Mouse (Mus musculus) macrophage (primary cell): ENCODE data around the gene Dpm3. TPM values are rescaled to one million over a fixed set of nuclear protein-coding genes. Genes with fewer than 3 reads are reported as not detected.
"Not testable (repeated sequence)": the region's sequence is repeated elsewhere in the genome, so short reads cannot be mapped to it uniquely, and the experiment has no call there.

Experiments
- H3K27ac ChIP-seq: fragments of 350-480 bp; formaldehyde crosslinking; 2 replicates; pipeline ENCODE4 v1.9.0; 2021
- H3K36me3 ChIP-seq: fragments of 350-480 bp; formaldehyde crosslinking; 2 replicates; pipeline ENCODE4 v1.9.0; 2021; ENCODE audit errors: inconsistent target
- H3K4me3 ChIP-seq: fragments of 350-480 bp; formaldehyde crosslinking; 2 replicates; pipeline ENCODE4 v1.9.0; 2021; ENCODE audit errors: inconsistent target
- H3K79me2 ChIP-seq: fragments of 350-480 bp; formaldehyde crosslinking; 2 replicates; pipeline ENCODE4 v1.9.0; 2021; ENCODE audit errors: inconsistent target
- WGBS: methylation state at CpG from one replicate; pipeline ENCODE4 v1.1.7; 2026; ENCODE audit warnings: inconsistent platforms; ENCODE audit not compliant: missing documents; 5-methylcytosine and 5-hydroxymethylcytosine counted together
- polyA plus RNA-seq: library from polyadenylated mRNA; stranded (reverse); fragments of 250-400 nt; gene quantifications from 3 replicates; pipeline ENCODE4 v1.2.4, GENCODE M21; 2018; ENCODE audit warnings: inconsistent platforms
- total RNA-seq, 78 experiments: library from RNA; depleted of rRNA; stranded (reverse); fragments of 250-400 nt; gene quantifications; 1 replicate in 9 of 78; 2 replicates in 24 of 78; 3 replicates in 43 of 78; 4 replicates in 2 of 78; pipeline ENCODE4 v1.2.4; 2018; ENCODE audit warnings: inconsistent platforms in 56 of 78

Gene Dpm3
- 10 to 100 TPM in 1 of 26 experiments, 1 to 10 TPM in 13, not detected in 12; 3.0 to 14.0 (median 6.7) TPM for total RNA-seq (2018; cell fraction: chromatin; rRNA removed)
- total RNA-seq (2018; cell fraction: cytosol; rRNA removed): 10 to 100 TPM; 40.0 to 92.5 (median 59.1) TPM
- total RNA-seq (2018; cell fraction: nucleus; rRNA removed): 10 to 100 TPM in 21 of 26 experiments, 1 to 10 TPM in 5; 5.0 to 33.7 (median 15.3) TPM
- 23.7 to 90.4 TPM (median 70.3 TPM) in 3 replicates for polyA plus RNA-seq

GRCm38 (mm10) chr3:89259076-89259475 is at the start of gene Dpm3:
Gene Dpm3, plus strand, starts transcription at chr3:89259358.
- 79% methylated on average over 7 of the region's 7 CpGs for WGBS
- no peaks in the 10 kb centered on the region for H3K79me2 ChIP-seq
- no peaks in the 10 kb centered on the region for H3K36me3 ChIP-seq
- no peak within 1 kb of the TSS for H3K27ac ChIP-seq
- no peak within 1 kb of the TSS for H3K4me3 ChIP-seq

DNA sequence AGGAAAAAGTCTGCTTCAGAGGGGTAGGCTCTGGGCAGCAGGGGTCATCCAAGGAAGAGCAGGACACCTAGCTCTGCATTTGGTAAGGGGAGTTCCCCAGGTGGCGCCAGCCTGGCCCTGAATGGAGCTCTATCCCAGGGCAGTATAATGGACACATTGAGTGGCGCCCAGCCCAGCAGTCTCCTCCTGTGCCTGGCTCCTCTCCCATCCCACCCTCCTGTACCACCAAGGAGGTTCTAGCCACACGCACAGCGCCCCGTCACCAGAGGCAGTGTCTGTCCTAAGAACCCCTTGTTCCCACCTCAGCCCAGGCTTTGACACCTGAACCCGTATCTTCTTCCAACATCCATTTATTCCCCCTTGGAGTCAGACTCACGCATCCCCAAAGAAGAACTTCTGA is 49.4 kb upstream of the Dpm3 start:
- Histone ChIP-seq H3K4me3 (no peak overlapping the region), H3K27ac (no peak overlapping the region), H3K36me3 (peaks cover 50% of the 10 kb centered on the region), H3K79me2 (peaks cover 32% of the 10 kb centered on the region)
- 93% methylated on average over 7 of the region's 7 CpGs for WGBS

DNA sequence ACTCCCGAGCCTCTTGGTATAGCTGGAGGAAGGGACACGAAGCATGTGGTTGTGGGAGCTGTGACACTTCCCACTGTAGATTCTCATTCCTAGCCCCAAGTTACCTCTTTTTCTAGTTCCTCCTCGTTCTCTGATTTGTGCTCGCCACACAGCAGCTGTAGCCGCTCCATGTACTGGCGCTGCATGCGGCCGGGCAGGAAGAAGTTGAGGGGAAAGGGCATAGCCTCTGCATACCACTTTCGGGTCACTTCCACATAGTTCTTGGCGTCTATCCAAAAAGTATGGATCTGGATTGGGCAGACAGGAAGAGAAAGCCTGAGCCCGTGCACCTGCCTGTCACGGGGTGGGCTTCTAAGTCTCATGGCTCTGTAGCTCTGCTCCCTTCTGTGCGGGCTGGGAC is 49.0 kb upstream of the Dpm3 start:
- WGBS: 54% methylated on average over 13 of the region's 13 CpGs
- H3K27ac ChIP-seq: no peak overlapping the region
- H3K79me2 ChIP-seq: peaks cover 27% of the 10 kb centered on the region
- H3K36me3 ChIP-seq: peaks cover 46% of the 10 kb centered on the region
- H3K4me3 ChIP-seq: no peak overlapping the region

DNA sequence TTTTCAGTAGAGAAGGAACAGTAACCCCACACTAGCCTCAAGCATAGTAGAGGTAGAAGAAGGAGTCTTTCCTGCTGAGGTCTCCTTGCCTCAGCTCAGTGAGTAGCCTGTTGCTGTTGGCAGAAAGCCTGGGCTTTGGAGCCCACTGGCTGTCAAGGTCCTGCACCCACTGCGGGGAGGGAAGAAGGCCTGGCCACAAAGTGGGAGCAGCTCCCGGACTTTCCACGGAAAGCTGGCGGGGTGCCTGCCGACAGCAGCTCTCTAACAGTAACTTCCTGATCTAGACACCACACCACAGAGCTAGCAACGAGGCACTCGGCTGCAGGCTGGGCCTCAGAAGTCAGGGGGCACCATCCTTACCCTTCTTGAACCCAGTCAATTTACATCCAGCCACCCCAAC is 48.4 kb upstream of the Dpm3 start:
- Histone ChIP-seq H3K36me3 (peaks cover 40% of the 10 kb centered on the region), H3K27ac (no peak overlapping the region), H3K4me3 (no peak overlapping the region), H3K79me2 (peaks cover 22% of the 10 kb centered on the region)
- 73% methylated on average over 7 of the region's 7 CpGs for WGBS

GRCm38 (mm10) chr3:89213803-89214530 is 45.2 kb upstream of the Dpm3 start:
- Histone ChIP-seq H3K4me3 (peak overlapping the region; percentile 98), H3K36me3 (peaks cover 8% of the 10 kb centered on the region; the same call in 1 of the 2 replicates), H3K79me2 (peaks cover 16% of the 10 kb centered on the region), H3K27ac (peak overlapping the region; percentile 54)
- WGBS: under 1% methylated on average over 54 of the region's 69 CpGs

GRCm38 (mm10) chr3:89214681-89215411 is 44.3 kb upstream of the Dpm3 start, which contains the start of gene Thbs3:
Gene Thbs3, plus strand, starts transcription at chr3:89215180.
- peak within 1 kb of the TSS; percentile 14 for H3K4me3 ChIP-seq
- H3K79me2 ChIP-seq: peaks cover 16% of the 10 kb centered on the region
- H3K27ac ChIP-seq: no peak within 1 kb of the TSS
- 9% methylated on average over 16 of the region's 19 CpGs for WGBS
- no peaks in the 10 kb centered on the region; the same call in 1 of the 2 replicates for H3K36me3 ChIP-seq

GRCm38 (mm10) chr3:89215853-89216252 is 43.3 kb upstream of the Dpm3 start:
- H3K27ac ChIP-seq: no peak overlapping the region
- H3K79me2 ChIP-seq: peaks cover 16% of the 10 kb centered on the region
- no peaks in the 10 kb centered on the region for H3K36me3 ChIP-seq
- no peak overlapping the region for H3K4me3 ChIP-seq
- 3% methylated on average over 6 of the region's 6 CpGs for WGBS

DNA sequence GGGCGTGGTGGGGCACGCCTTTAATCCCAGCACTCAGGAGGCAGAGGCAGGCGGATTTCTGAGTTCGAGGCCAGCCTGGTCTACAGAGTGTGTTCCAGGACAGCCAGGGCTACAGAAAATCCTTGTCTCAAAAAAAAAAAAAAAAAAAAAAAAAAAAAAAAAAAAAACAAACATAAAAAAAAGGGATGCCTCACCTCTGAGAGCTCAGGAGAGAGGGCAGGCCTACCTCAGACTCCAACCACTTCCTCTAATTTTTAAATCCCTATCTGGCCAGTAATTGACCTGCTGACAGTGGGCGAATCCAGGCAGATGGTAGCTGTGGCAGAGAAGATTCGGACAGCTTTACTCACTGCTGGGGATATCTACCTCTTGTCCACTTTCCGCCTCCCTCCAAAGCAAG is 42.8 kb upstream of the Dpm3 start:
- peaks cover 16% of the 10 kb centered on the region for H3K79me2 ChIP-seq
- H3K36me3 ChIP-seq, H3K4me3 ChIP-seq, H3K27ac ChIP-seq: not testable (repeated sequence)
- 80% methylated on average over 4 of the region's 7 CpGs for WGBS

DNA sequence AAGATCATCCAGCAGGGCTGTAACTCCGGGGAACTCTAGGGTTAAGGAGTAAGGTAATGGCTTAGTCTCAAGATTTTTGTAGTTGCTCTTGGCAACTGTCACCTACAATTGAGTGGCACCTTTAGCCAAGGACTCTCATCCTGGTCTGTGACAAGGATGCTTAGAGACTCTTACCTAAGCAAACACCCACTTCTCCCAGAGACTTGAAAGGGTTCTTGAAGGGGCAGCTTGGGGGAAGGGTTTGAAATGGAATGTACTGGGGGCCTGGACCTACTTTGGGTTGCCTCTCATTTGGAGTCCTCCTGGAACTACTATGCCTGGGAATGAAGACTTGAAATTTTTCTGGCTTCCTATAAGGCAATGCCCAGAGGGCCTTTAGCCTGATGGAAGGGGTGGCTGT is 40.9 kb upstream of the Dpm3 start:
- Histone ChIP-seq H3K79me2 (peaks cover 3% of the 10 kb centered on the region; the same call in 1 of the 2 replicates), H3K4me3 (no peak overlapping the region), H3K36me3 (no peaks in the 10 kb centered on the region), H3K27ac (no peak overlapping the region)
- whole genome bisulfite sequencing: 100% methylated on average over 1 of the region's 1 CpGs

- H3K36me3 ChIP-seq: no peaks in the 10 kb centered on the region
- H3K27ac ChIP-seq: no peak overlapping the region
- 58% methylated on average over 8 of the region's 8 CpGs for WGBS
- no peaks in the 10 kb centered on the region for H3K79me2 ChIP-seq
- no peak overlapping the region for H3K4me3 ChIP-seq
Observed at GRCm38 (mm10) chr3:89219546-89219945, 39.6 kb upstream of the Dpm3 start.

- Histone ChIP-seq H3K79me2 (no peaks in the 10 kb centered on the region), H3K4me3 (no peak overlapping the region), H3K27ac (no peak overlapping the region), H3K36me3 (no peaks in the 10 kb centered on the region)
- 96% methylated on average over 5 of the region's 5 CpGs for WGBS
Observed at GRCm38 (mm10) chr3:89221167-89221566, 38.0 kb upstream of the Dpm3 start.

- Histone ChIP-seq H3K27ac (no peak overlapping the region), H3K4me3 (no peak overlapping the region), H3K79me2 (no peaks in the 10 kb centered on the region), H3K36me3 (no peaks in the 10 kb centered on the region)
- 76% methylated on average over 11 of the region's 11 CpGs for whole genome bisulfite sequencing
Observed at GRCm38 (mm10) chr3:89224796-89225195, 34.4 kb upstream of the Dpm3 start.

GRCm38 (mm10) chr3:89225321-89225815 is 33.8 kb upstream of the Dpm3 start:
- no peaks in the 10 kb centered on the region for H3K36me3 ChIP-seq
- 92% methylated on average over 12 of the region's 12 CpGs for WGBS
- no peak overlapping the region for H3K27ac ChIP-seq
- no peaks in the 10 kb centered on the region for H3K79me2 ChIP-seq
- no peak overlapping the region for H3K4me3 ChIP-seq

- Histone ChIP-seq H3K27ac (no peak overlapping the region), H3K79me2 (no peaks in the 10 kb centered on the region), H3K36me3 (no peaks in the 10 kb centered on the region), H3K4me3 (no peak overlapping the region)
- 64% methylated on average over 4 of the region's 4 CpGs for WGBS
Observed at GRCm38 (mm10) chr3:89225918-89226317, 33.2 kb upstream of the Dpm3 start.

GRCm38 (mm10) chr3:89226361-89226760 is 32.8 kb upstream of the Dpm3 start:
- WGBS: 96% methylated on average over 11 of the region's 11 CpGs
- no peaks in the 10 kb centered on the region for H3K79me2 ChIP-seq
- H3K36me3 ChIP-seq: no peaks in the 10 kb centered on the region
- H3K4me3 ChIP-seq: no peak overlapping the region
- H3K27ac ChIP-seq: no peak overlapping the region
